8 mouse cellular contexts compared by ENCODE assay signal in genomic region chr12:80816380-80817086, GRCm38 (mm10). TPM values are rescaled to one million over a fixed set of nuclear protein-coding genes. Genes with fewer than 3 reads are reported as not detected.
DNase-seq lines count a peak whose midpoint lies in the region; ATAC-seq and TF ChIP-seq lines count a peak whose summit lies in the region.

No protein-coding gene starts in this region.

- 61% methylated on average over 1 of the region's 1 CpGs for WGBS in liver, embryonic 14.5 days (ENCODE audit: insufficient replicate concordance)

- H3K27ac ChIP-seq in gastrocnemius, adult 2 months = peak overlapping the region; percentile 73
- peak overlapping the region; percentile 86 for H3K27ac ChIP-seq in liver, embryonic 14.5 days

- H3K4me2 ChIP-seq in liver, embryonic 14.5 days (ENCODE audit: low read depth) = peak overlapping the region; percentile 45; the same call in 1 of the 2 replicates

- H3K27me3 ChIP-seq in liver, embryonic 14.5 days (ENCODE audit: control insufficient read depth, insufficient read depth, low read length) = no peaks in the 10 kb centered on the region
- H3K27me3 ChIP-seq in splenic B cell, adult 2 months (ENCODE audit: control insufficient read depth, insufficient read depth, low read length, poor library complexity, severe bottlenecking) = no peaks in the 10 kb centered on the region

- TF ChIP-seq CTCF in gastrocnemius, adult 2 months (IDR thresholded peaks at IDR 0.05) = no peak
- no peak for TF ChIP-seq CTCF in liver, embryonic 14.5 days (IDR thresholded peaks at IDR 0.05; ENCODE audit: low read depth)

- H3K4me3 ChIP-seq in gastrocnemius, adult 2 months = no peak overlapping the region
- H3K4me3 ChIP-seq in liver, embryonic 14.5 days (ENCODE audit: insufficient read depth in 1 of 2, low read depth in 2 of 2, low read length in 2 of 2) = no peak overlapping the region

- no peaks in the 10 kb centered on the region; the same call in 1 of the 2 replicates for H3K36me3 ChIP-seq in liver, embryonic 14.5 days (replicated peaks; ENCODE audit: control insufficient read depth, insufficient read depth, low read depth)
- no peaks in the 10 kb centered on the region; the same call in 1 of the 2 replicates for H3K36me3 ChIP-seq in splenic B cell, adult 2 months (ENCODE audit: control insufficient read depth, insufficient read depth, low read length, poor library complexity, severe bottlenecking)

- peaks cover 74 to 78% of the 10 kb centered on the region in 2 experiments for H3K4me1 ChIP-seq in liver, embryonic 14.5 days (replicated peaks; ENCODE audit: control insufficient read depth in 2 of 2, insufficient read depth in 2 of 2, low read length in 1 of 2)

- DNase-seq in gastrocnemius, adult 2 months = no peak
- DNase-seq in gastrocnemius, postnatal 36 days = no peak
- peak; percentile 41 for DNase-seq in CD4-positive helper T cell, adult 2 months (ENCODE audit: low read depth, low spot score)
- DNase-seq in cerebellum, postnatal 36 days = peak; percentile 94 to 95
- no peak for DNase-seq in liver, embryonic 14.5 days (ENCODE audit: low read depth in 3 of 3, low spot score in 3 of 3)
- peak; percentile 56 for DNase-seq in splenic B cell, adult 2 months (ENCODE audit: low read depth, low spot score)
- DNase-seq in spleen, postnatal 14 days (ENCODE audit: low spot score in 2 of 2) = no peak
- no peak for DNase-seq in right cerebral cortex, postnatal 25 days

- no peaks in the 10 kb centered on the region for H3K9me3 ChIP-seq in liver, embryonic 14.5 days (ENCODE audit: control insufficient read depth, low read length)

- no peak for TF ChIP-seq EP300 in liver, embryonic 14.5 days (IDR thresholded peaks at IDR 0.05; ENCODE audit: low read depth)

- no peak for ATAC-seq in liver, embryonic 14.5 days (ENCODE audit: insufficient read depth)

- peak overlapping the region; percentile 15; the same call in 1 of the 2 replicates for H3K9ac ChIP-seq in liver, embryonic 14.5 days (replicated peaks)

- intact Hi-C loops in gastrocnemius, adult 2 months (cut with DNase I) = no loop called here
- intact Hi-C loops in gastrocnemius, postnatal 36 days (cut with DNase I) = no loop called here

RNA-seq across cellular contexts. Expression of gene Susd6, which starts 26.2 kb away (rescaled TPM):
- total RNA-seq in gastrocnemius, adult 2 months (2021) = 10 to 100 TPM; 37.7 to 41.1 TPM
- total RNA-seq in gastrocnemius, postnatal 36 days (2021) = 10 to 100 TPM; 29.6 to 30.3 TPM
- 11.0 and 11.1 TPM in 2 replicates for polyA plus RNA-seq in liver, embryonic 14.5 days (2012; rRNA removed)
- 11.6 and 13.9 TPM in 2 replicates for polyA plus RNA-seq in liver, embryonic 14.5 days (2014; fragmentation: Nextera tagmentation; extraction: Ambion mirVana)

RNA-seq across cellular contexts. Expression of gene Ccdc177, which starts 56.0 kb away (rescaled TPM):
- not detected for total RNA-seq in gastrocnemius, adult 2 months (2021)
- not detected for total RNA-seq in gastrocnemius, postnatal 36 days (2021)
- 0.01 TPM in 1 of 2 replicates, not detected in the other for polyA plus RNA-seq in liver, embryonic 14.5 days (2012; rRNA removed)
- not detected in 2 replicates for polyA plus RNA-seq in liver, embryonic 14.5 days (2014; fragmentation: Nextera tagmentation; extraction: Ambion mirVana)

Comparison
In these comparisons a context has a peak if more than half of its experiments do, and no peak if none do; other contexts are left out.
1. DNase-seq: peak in CD4-positive helper T cell, adult 2 months (single experiment), cerebellum, postnatal 36 days (2 of 2) and splenic B cell, adult 2 months (single experiment); none in gastrocnemius, adult 2 months (single experiment), gastrocnemius, postnatal 36 days (0 of 2), liver, embryonic 14.5 days (0 of 3), spleen, postnatal 14 days (0 of 2) and right cerebral cortex, postnatal 25 days (single experiment).